ENCODE assay signal across 9 mouse cellular contexts in genomic region chr2:48318384-48319030, GRCm38 (mm10).
A peak's percentile ranks its signal among the peaks of the same experiment; 100 is the strongest.
DNase-seq lines count a peak whose midpoint lies in the region; ATAC-seq lines count a peak whose summit lies in the region.
"Had no signal": no experiment of that assay in that cellular context is flagged by ENCODE, and none has a peak within 500 bp of the region (broad histone marks: within the 10 kb centered on the region; RNA-seq: fewer than 3 reads in every experiment).

No protein-coding gene starts in this region.

- H3K4me1 ChIP-seq in neural tube, embryonic 11.5 days (ENCODE audit: control insufficient read depth, insufficient read depth, low read length) = peaks cover 13% of the 10 kb centered on the region; the same call in 1 of the 2 replicates
- H3K4me1 ChIP-seq in forebrain, embryonic 14.5 days (ENCODE audit: control insufficient read depth, insufficient read depth, low read length) = peaks cover 10% of the 10 kb centered on the region
- peaks cover 21% of the 10 kb centered on the region for H3K4me1 ChIP-seq in limb, embryonic 13.5 days
- no peaks in the 10 kb centered on the region for H3K4me1 ChIP-seq in heart, embryonic 10.5 days
- H3K4me1 ChIP-seq: heart, embryonic 12.5 days had no signal

- no peaks in the 10 kb centered on the region for H3K36me3 ChIP-seq in neural tube, embryonic 11.5 days (ENCODE audit: control insufficient read depth, insufficient read depth, low read length)
- no peaks in the 10 kb centered on the region for H3K36me3 ChIP-seq in forebrain, embryonic 14.5 days (ENCODE audit: control insufficient read depth, insufficient read depth, low read length)
- no peaks in the 10 kb centered on the region for H3K36me3 ChIP-seq in limb, embryonic 13.5 days
- no peaks in the 10 kb centered on the region for H3K36me3 ChIP-seq in heart, embryonic 10.5 days
- H3K36me3 ChIP-seq: heart, embryonic 12.5 days had no signal

- no peaks in the 10 kb centered on the region for H3K27me3 ChIP-seq in neural tube, embryonic 11.5 days (ENCODE audit: control insufficient read depth, insufficient read depth, low read length)
- H3K27me3 ChIP-seq in forebrain, embryonic 14.5 days (replicated peaks; ENCODE audit: control insufficient read depth, insufficient read depth, low read length) = no peaks in the 10 kb centered on the region
- H3K27me3 ChIP-seq in limb, embryonic 13.5 days = no peaks in the 10 kb centered on the region
- no peaks in the 10 kb centered on the region for H3K27me3 ChIP-seq in heart, embryonic 10.5 days (ENCODE audit: insufficient read depth, poor library complexity, severe bottlenecking)
- H3K27me3 ChIP-seq: heart, embryonic 12.5 days had no signal

- no peak overlapping the region for H3K4me2 ChIP-seq in neural tube, embryonic 11.5 days (ENCODE audit: low read depth)
- no peak overlapping the region for H3K4me2 ChIP-seq in forebrain, embryonic 14.5 days (ENCODE audit: low read length)
- H3K4me2 ChIP-seq in limb, embryonic 13.5 days (replicated peaks) = no peak overlapping the region
- H3K4me2 ChIP-seq: heart, embryonic 12.5 days had no signal

- intact Hi-C loops in heart, postnatal 10 days (cut with DNase I) = no loop called here

- DNase-seq in neural tube, embryonic 11.5 days (ENCODE audit: low spot score) = peak; percentile 69
- no peak for DNase-seq in neural tube, embryonic 10.5 days (ENCODE audit: extremely low spot score, low spot score)
- DNase-seq in forebrain, embryonic 14.5 days (ENCODE audit: low spot score) = peak; percentile 19
- DNase-seq in heart, postnatal 10 days = no peak
- no peak for DNase-seq in heart, embryonic 10.5 days (ENCODE audit: low spot score)
- DNase-seq: kidney, adult 2 months had no signal

- ATAC-seq in neural tube, embryonic 11.5 days (ENCODE audit: insufficient read depth, low FRiP score, low TSS enrichment) = peak; percentile 78
- ATAC-seq in forebrain, embryonic 14.5 days = peak; percentile 23; the same call in 1 of the 2 replicates
- peak; percentile 82 for ATAC-seq in limb, embryonic 13.5 days (ENCODE audit: low FRiP score, low read depth)
- no peak for ATAC-seq in activated CD4-positive, CD25-positive, alpha-beta regulatory T cell, adult 4 months

- 7% methylated on average over 8 of the region's 8 CpGs for WGBS in neural tube, embryonic 11.5 days
- WGBS in forebrain, embryonic 14.5 days = 26% methylated on average over 8 of the region's 8 CpGs
- WGBS in limb, embryonic 13.5 days = 14% methylated on average over 8 of the region's 8 CpGs
- 57% methylated on average over 8 of the region's 8 CpGs for WGBS in heart, embryonic 10.5 days

- peak overlapping the region; percentile 67 for H3K27ac ChIP-seq in neural tube, embryonic 11.5 days (ENCODE audit: low read depth, low read length)
- H3K27ac ChIP-seq in forebrain, embryonic 14.5 days (ENCODE audit: low read depth, low read length) = no peak overlapping the region
- no peak overlapping the region; the same call in 1 of the 2 replicates for H3K27ac ChIP-seq in limb, embryonic 13.5 days
- no peak overlapping the region for H3K27ac ChIP-seq in heart, embryonic 10.5 days

- no peaks in the 10 kb centered on the region for H3K9me3 ChIP-seq in neural tube, embryonic 11.5 days (ENCODE audit: control insufficient read depth, low read length)
- H3K9me3 ChIP-seq in forebrain, embryonic 14.5 days (replicated peaks; ENCODE audit: control insufficient read depth, low read length) = no peaks in the 10 kb centered on the region
- no peaks in the 10 kb centered on the region for H3K9me3 ChIP-seq in limb, embryonic 13.5 days
- no peaks in the 10 kb centered on the region for H3K9me3 ChIP-seq in heart, embryonic 10.5 days
- H3K9me3 ChIP-seq: heart, embryonic 12.5 days had no signal

- H3K4me3 ChIP-seq in neural tube, embryonic 11.5 days (ENCODE audit: low read depth, low read length) = no peak overlapping the region
- no peak overlapping the region for H3K4me3 ChIP-seq in forebrain, embryonic 14.5 days (ENCODE audit: low read depth, low read length)
- H3K4me3 ChIP-seq in limb, embryonic 13.5 days = no peak overlapping the region
- no peak overlapping the region for H3K4me3 ChIP-seq in heart, embryonic 10.5 days
- H3K4me3 ChIP-seq: heart, embryonic 12.5 days had no signal

- H3K9ac ChIP-seq in neural tube, embryonic 11.5 days (ENCODE audit: low read length) = no peak overlapping the region
- H3K9ac ChIP-seq in forebrain, embryonic 14.5 days (ENCODE audit: low read length) = no peak overlapping the region
- no peak overlapping the region for H3K9ac ChIP-seq in limb, embryonic 13.5 days
- H3K9ac ChIP-seq: heart, embryonic 12.5 days had no signal

Comparison
In these comparisons a context has a peak if more than half of its experiments do, and no peak if none do; other contexts are left out.
1. DNase-seq: peak in neural tube, embryonic 11.5 days (single experiment) and forebrain, embryonic 14.5 days (single experiment); none in neural tube, embryonic 10.5 days (single experiment), heart, postnatal 10 days (0 of 2) and heart, embryonic 10.5 days (single experiment).